Mouse (Mus musculus): ENCODE measurements around the gene Olfr1264.

Gene Olfr1264

GRCm38 (mm10) chr2:90025477-90025876 lies at the start of gene Olfr1264:
Gene Olfr1264 (minus strand): TSS chr2:90025577.
- DNase-seq (ENCODE audit: extremely low spot score, low spot score), result no peak

- no peak for DNase-seq (ENCODE audit: extremely low spot score, low spot score)
Measured at GRCm38 (mm10) chr2:90070065-90070464, 44.7 kb upstream of the Olfr1264 start.

- DNase-seq (ENCODE audit: extremely low spot score, low spot score), result no peak
Measured at GRCm38 (mm10) chr2:90063494-90063893, 38.1 kb upstream of the Olfr1264 start, which contains the start of gene Olfr140. Gene Olfr140 (minus strand): TSS chr2:90063594.

DNA sequence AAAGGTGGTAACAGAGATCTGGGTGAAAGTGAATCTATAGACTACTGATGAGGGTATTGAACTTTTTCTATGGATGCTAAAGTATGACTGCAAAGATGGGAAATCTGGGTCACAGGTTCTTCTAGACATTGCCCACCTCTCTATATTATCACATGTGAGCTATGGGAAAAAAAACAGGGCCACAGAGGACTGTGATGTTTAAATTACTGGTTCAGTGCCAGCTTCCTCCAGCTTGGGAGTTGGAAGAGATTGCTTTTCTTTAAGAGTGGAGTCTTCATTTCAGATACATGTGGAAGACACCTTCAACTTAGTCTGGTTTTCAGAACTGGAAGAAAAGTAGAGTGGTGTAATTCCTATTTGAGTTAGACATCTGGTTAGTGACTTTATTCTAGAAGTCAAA lies 9.7 kb upstream of the Olfr1264 start, which contains the start of gene Olfr1265:
TSS of gene Olfr1265 (plus strand) at position 301 of the 400 bp plus-strand sequence.
- DNase-seq (ENCODE audit: extremely low spot score, low spot score), result no peak

DNA sequence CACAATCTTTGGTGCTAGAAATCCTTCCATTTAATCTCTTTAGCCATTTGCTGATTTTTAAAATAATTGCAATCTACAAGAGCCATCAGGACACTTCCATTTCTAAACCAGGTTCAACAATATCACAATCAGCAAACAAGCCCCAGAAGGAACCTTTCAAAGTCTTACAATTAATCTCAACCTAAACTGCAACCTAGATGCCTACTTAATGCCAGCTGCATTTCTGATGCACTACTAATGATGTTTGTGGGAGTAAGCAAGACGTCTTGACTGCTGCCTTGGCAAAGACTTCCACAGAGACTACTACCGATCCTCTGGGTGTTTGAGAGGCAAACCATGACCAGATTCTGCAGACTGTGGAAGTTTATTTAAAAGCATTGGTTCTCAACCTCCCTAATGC lies 13.5 kb downstream of the Olfr1264 start, which contains the start of gene Olfr1263:
TSS of gene Olfr1263 (plus strand) at position 301 of the 400 bp plus-strand sequence.
- DNase-seq (ENCODE audit: extremely low spot score, low spot score), result no peak

DNA sequence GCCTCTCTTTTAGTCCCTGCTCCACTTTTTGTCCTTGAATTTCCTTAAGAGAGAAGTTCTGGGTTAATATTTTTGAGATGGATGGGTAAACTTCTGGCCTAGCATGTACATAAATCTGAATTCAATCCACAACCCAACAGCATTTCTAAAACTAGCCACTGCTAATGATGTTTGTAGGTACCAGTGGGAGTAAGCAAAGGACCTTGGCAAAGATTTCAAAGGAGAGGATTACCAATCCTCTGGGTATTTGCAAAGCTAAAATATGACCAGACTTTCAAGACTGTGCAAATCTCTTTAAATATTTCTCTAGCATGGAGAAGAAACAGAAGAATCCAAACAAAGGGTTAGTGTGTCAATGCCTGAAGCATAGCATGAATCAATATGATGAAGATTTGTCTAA lies 25.5 kb downstream of the Olfr1264 start, which contains the start of gene Olfr1262:
TSS of gene Olfr1262 (plus strand) at position 301 of the 400 bp plus-strand sequence.
- DNase-seq (ENCODE audit: extremely low spot score, low spot score), result no peak

DNA sequence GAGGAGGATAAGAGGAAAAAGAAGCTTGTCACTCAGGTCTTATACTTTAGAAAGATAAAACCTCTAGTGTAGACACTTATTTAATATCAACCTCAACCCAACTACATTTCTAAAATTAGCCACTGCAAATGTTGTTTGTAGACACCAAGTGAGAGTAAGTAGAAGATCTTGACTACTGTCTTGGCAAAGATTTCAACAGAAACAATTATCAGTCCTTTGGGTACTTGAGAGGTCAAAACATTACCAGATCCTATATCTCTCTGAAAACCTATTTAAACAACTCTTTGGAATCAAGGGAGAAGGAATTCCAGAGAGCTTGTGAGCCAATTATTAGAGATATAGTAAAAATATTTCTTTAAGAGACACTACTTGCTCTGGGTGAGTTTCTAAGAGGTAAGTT lies 34.5 kb downstream of the Olfr1264 start, which contains the start of gene Olfr1261:
TSS of gene Olfr1261 (plus strand) at position 301 of the 400 bp plus-strand sequence.
- no peak for DNase-seq (ENCODE audit: extremely low spot score, low spot score)

DNA sequence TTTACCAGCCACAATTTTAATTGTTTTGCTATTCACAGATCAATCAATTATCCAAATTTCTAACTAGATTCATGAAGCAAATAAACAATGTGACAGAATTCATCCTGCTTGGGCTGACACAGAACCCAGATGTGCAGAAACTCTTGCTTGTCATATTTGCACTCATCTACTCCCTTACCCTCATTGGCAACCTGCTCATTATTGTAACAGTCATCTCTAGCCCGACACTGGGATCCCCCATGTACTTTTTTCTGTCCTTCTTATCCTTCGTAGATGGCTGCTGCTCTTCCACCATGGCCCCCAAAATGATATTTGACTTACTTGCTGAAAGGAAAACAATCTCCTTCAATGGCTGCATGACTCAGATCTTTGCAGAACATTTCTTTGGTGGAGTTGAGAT lies 47.7 kb downstream of the Olfr1264 start:
- no peak for DNase-seq (ENCODE audit: extremely low spot score, low spot score)

DNA sequence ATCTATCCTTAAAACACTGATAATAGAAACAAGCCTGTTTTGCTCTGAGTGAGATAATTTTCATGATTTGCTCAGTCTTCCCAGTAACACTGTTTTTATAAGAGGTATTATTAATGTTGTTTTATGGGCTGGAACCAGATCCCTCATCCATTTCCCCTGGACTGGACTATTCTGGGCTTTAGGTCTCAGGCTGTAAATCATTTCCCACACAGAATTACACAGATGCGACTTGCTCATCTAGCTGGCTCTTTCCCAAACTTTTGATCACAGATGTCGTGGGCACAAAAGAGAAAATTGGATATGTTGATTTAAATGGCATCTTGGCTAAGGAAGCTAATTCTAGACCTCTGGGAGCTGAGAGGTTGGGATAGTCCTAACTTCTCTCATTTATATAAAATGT lies 51.2 kb downstream of the Olfr1264 start, which contains the start of gene Olfr1260:
TSS of gene Olfr1260 (plus strand) at position 157 of the 400 bp plus-strand sequence.
- DNase-seq (ENCODE audit: extremely low spot score, low spot score), result no peak

Measured in neural tube, embryonic 10.5 days (tissue).